ENCODE assay signal across 21 mouse cellular contexts in the genomic region with DNA sequence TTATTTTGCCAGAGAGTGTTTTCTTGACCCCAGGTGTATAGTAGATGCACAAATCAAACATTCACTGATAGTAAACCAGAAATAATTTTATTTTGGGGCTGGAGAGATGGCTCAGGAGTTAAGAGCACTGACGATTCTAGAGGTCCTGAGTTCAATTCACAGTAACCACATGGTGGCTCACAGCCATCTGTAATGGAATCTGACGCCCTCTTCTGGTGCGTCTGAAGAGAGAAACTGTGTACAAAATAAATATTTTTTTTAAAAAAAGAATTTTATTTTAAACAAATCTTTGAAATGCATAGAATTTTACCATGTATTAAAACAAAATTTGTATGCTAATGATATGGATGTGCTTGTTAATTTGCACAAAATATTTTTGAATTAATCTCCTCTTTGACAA. TPM values are rescaled to one million over a fixed set of nuclear protein-coding genes. Genes with fewer than 3 reads are reported as not detected.
DNase-seq lines count a peak whose midpoint lies in the region; ATAC-seq and TF ChIP-seq lines count a peak whose summit lies in the region.
"Had no signal": no experiment of that assay in that cellular context is flagged by ENCODE, and none has a peak within 500 bp of the region (broad histone marks: within the 10 kb centered on the region; RNA-seq: fewer than 3 reads in every experiment).

No protein-coding gene starts in this region.

- H3K79me2 ChIP-seq in CH12.LX (replicated peaks; ENCODE audit: control insufficient read depth, extremely low read depth, insufficient read depth, poor library complexity, severe bottlenecking), result peaks cover 18% of the 10 kb centered on the region

- TF ChIP-seq RAD21 in CH12.LX (IDR thresholded peaks at IDR 0.05; ENCODE audit: low read depth, low read length), result peak; percentile 8

- dilution Hi-C loops in CH12.LX (cut with MboI; ENCODE audit: extremely low pct_ligation_motif_present, extremely low pct_unique_long_range_greater_than_20kb, low sequenced_read_pairs), result no loop called here

- no peak overlapping the region for H3K4me3 ChIP-seq in hindbrain, postnatal 0 days (ENCODE audit: low read length)
- H3K4me3 ChIP-seq in hindbrain, embryonic 12.5 days, result no peak overlapping the region
- no peak overlapping the region for H3K4me3 ChIP-seq in left cerebral cortex, adult 2 months
- no peak overlapping the region for H3K4me3 ChIP-seq in CH12.LX (replicated peaks in 1 of 3; ENCODE audit: low read depth in 2 of 3, low read length in 2 of 3, poor library complexity in 1 of 3)
- H3K4me3 ChIP-seq: embryonic facial prominence, embryonic 13.5 days; forebrain, embryonic 12.5 days; heart, embryonic 12.5 days; hindbrain, embryonic 10.5 days; hindbrain, embryonic 15.5 days had no signal

- H3K27me3 ChIP-seq in hindbrain, postnatal 0 days (ENCODE audit: insufficient read depth, low read length), result no peaks in the 10 kb centered on the region
- H3K27me3 ChIP-seq in hindbrain, embryonic 12.5 days, result no peaks in the 10 kb centered on the region
- no peaks in the 10 kb centered on the region for H3K27me3 ChIP-seq in CH12.LX (replicated peaks)
- H3K27me3 ChIP-seq: hindbrain, embryonic 15.5 days had no signal

- H3K27ac ChIP-seq in hindbrain, postnatal 0 days, result no peak overlapping the region
- H3K27ac ChIP-seq in hindbrain, embryonic 12.5 days, result no peak overlapping the region
- H3K27ac ChIP-seq in left cerebral cortex, adult 2 months, result no peak overlapping the region
- no peak overlapping the region for H3K27ac ChIP-seq in CH12.LX (ENCODE audit: insufficient read depth, low read depth)
- H3K27ac ChIP-seq: embryonic facial prominence, embryonic 13.5 days; forebrain, embryonic 12.5 days; hindbrain, embryonic 10.5 days; hindbrain, embryonic 15.5 days had no signal

- H3K4me1 ChIP-seq in hindbrain, postnatal 0 days (ENCODE audit: insufficient read depth, low read length), result peaks cover 11% of the 10 kb centered on the region; the same call in 1 of the 2 replicates
- peaks cover 25% of the 10 kb centered on the region for H3K4me1 ChIP-seq in hindbrain, embryonic 12.5 days
- peaks cover 6 to 12% of the 10 kb centered on the region in 2 experiments; a peak in 3 of 4 replicates for H3K4me1 ChIP-seq in CH12.LX (ENCODE audit: control insufficient read depth in 1 of 2, insufficient read depth in 2 of 2)

- intact Hi-C loops in left cerebral cortex, adult 2 months (cut with DNase I), result no loop called here
- intact Hi-C loops in left cerebral cortex, postnatal 4 days (cut with DNase I), result no loop called here

- WGBS in hindbrain, postnatal 0 days, result 77% methylated on average over 3 of the region's 3 CpGs
- 82% methylated on average over 3 of the region's 3 CpGs for WGBS in hindbrain, embryonic 12.5 days

- H3K36me3 ChIP-seq in hindbrain, postnatal 0 days (ENCODE audit: insufficient read depth, low read length), result no peaks in the 10 kb centered on the region
- no peaks in the 10 kb centered on the region for H3K36me3 ChIP-seq in hindbrain, embryonic 12.5 days
- H3K36me3 ChIP-seq in CH12.LX (replicated peaks in 1 of 2; ENCODE audit: control insufficient read depth in 1 of 2, insufficient read depth in 1 of 2, low read length in 1 of 2), result no peaks in the 10 kb centered on the region
- H3K36me3 ChIP-seq: forebrain, embryonic 12.5 days; hindbrain, embryonic 15.5 days had no signal

- TF ChIP-seq POLR2A in CH12.LX (IDR thresholded peaks at IDR 0.05; ENCODE audit: low read depth, low read length), result no peak

- peak; percentile 17; the same call in 1 of the 2 replicates for TF ChIP-seq CTCF in hindbrain, postnatal 0 days (IDR thresholded peaks at IDR 0.05; ENCODE audit: low read depth)
- TF ChIP-seq CTCF in left cerebral cortex, adult 2 months (IDR thresholded peaks at IDR 0.05), result peak; percentile 17; the same call in 1 of the 2 replicates
- TF ChIP-seq CTCF in CH12.LX (conservative IDR thresholded peaks at IDR 0.05 in 1 of 2, IDR thresholded peaks at IDR 0.05 in 1 of 2; ENCODE audit: low read depth in 2 of 2, low read length in 2 of 2), result peak in 1 of 2 experiments; percentile 60; a peak in 2 of 4 replicates

- H3K9ac ChIP-seq in hindbrain, postnatal 0 days (replicated peaks; ENCODE audit: low read length), result no peak overlapping the region
- H3K9ac ChIP-seq in hindbrain, embryonic 12.5 days, result no peak overlapping the region
- H3K9ac ChIP-seq in CH12.LX (ENCODE audit: insufficient read depth, low read depth), result no peak overlapping the region
- H3K9ac ChIP-seq: embryonic facial prominence, embryonic 13.5 days; forebrain, embryonic 12.5 days; heart, embryonic 12.5 days; hindbrain, embryonic 15.5 days had no signal

- ATAC-seq in hindbrain, postnatal 0 days, result no peak
- no peak for ATAC-seq in hindbrain, embryonic 12.5 days (ENCODE audit: low FRiP score)
- ATAC-seq in megakaryocyte-erythroid progenitor cell, adult 5-6 weeks (replicated peaks; ENCODE audit: low FRiP score, low TSS enrichment, poor library complexity, severe bottlenecking), result no peak
- ATAC-seq: CD4-positive, CD25-positive, alpha-beta regulatory T cell, adult 4 months; inflammation-experienced regulatory T-cells, adult 6 months had no signal

- in situ Hi-C loops in CH12.LX (cut with MboI; ENCODE audit: low pct_ligation_motif_present, low pct_unique_long_range_greater_than_20kb, low sequenced_read_pairs), result no loop called here

- no peaks in the 10 kb centered on the region for H3K9me3 ChIP-seq in hindbrain, postnatal 0 days (ENCODE audit: low read length)
- no peaks in the 10 kb centered on the region for H3K9me3 ChIP-seq in hindbrain, embryonic 12.5 days (replicated peaks)
- no peaks in the 10 kb centered on the region for H3K9me3 ChIP-seq in CH12.LX (replicated peaks; ENCODE audit: low read length)
- H3K9me3 ChIP-seq: embryonic facial prominence, embryonic 13.5 days; forebrain, embryonic 12.5 days; heart, embryonic 12.5 days; hindbrain, embryonic 10.5 days; hindbrain, embryonic 15.5 days had no signal

- no peak for TF ChIP-seq EP300 in CH12.LX (IDR thresholded peaks at IDR 0.05; ENCODE audit: low read length)

- no peak overlapping the region for H3K4me2 ChIP-seq in hindbrain, postnatal 0 days (ENCODE audit: low read depth, low read length)
- no peak overlapping the region for H3K4me2 ChIP-seq in hindbrain, embryonic 12.5 days (replicated peaks)
- H3K4me2 ChIP-seq in CH12.LX (ENCODE audit: insufficient read depth, low read depth, poor library complexity, severe bottlenecking), result no peak overlapping the region
- H3K4me2 ChIP-seq: embryonic facial prominence, embryonic 13.5 days; forebrain, embryonic 12.5 days; heart, embryonic 12.5 days; hindbrain, embryonic 15.5 days had no signal

- DNase-seq in hindbrain, postnatal 0 days (ENCODE audit: low spot score), result no peak
- no peak for DNase-seq in left cerebral cortex, adult 2 months (ENCODE audit: extremely low spot score in 1 of 2, low spot score in 2 of 2)
- DNase-seq in left cerebral cortex, postnatal 4 days, result no peak
- no peak for DNase-seq in CH12.LX (ENCODE audit: extremely low read depth)
- DNase-seq: adrenal gland, adult 2 months; adrenal gland, postnatal 25 days; B cell, adult 2 months; cerebellum, adult 18-20 months; cerebellum, adult 9-11 months; cerebellum, postnatal 36 days had no signal

RNA-seq across cellular contexts. Expression of a gene that starts 1.7 kb away (rescaled TPM):
- total RNA-seq in hindbrain, postnatal 0 days (2014; rRNA removed), result 0.40 and 1.7 TPM in 2 replicates
- polyA plus RNA-seq in hindbrain, postnatal 0 days (2015; fragmentation: Nextera tagmentation; extraction: Ambion mirVana), result 1.4 and 2.0 TPM in 2 replicates
- polyA plus RNA-seq in hindbrain, embryonic 12.5 days (2016; fragmentation: Nextera tagmentation; extraction: Ambion mirVana), result 0.76 and 0.88 TPM in 2 replicates
- total RNA-seq in left cerebral cortex, adult 2 months (2021), result not detected
- total RNA-seq in left cerebral cortex, postnatal 4 days (2021), result under 1 TPM; 0.32 to 0.46 TPM
- total RNA-seq in CH12.LX (2012; rRNA removed) (not detected in 2 replicates), CH12.LX (2014; rRNA removed) (not detected in 2 replicates)
- 0.20 TPM in 1 of 2 replicates, not detected in the other for polyA plus RNA-seq in CH12.LX (2012; ENCODE audit: insufficient read length, low read depth)
- total RNA-seq in megakaryocyte-erythroid progenitor cell, adult 5-6 weeks (2014; fragmentation: Nextera tagmentation), result not detected in 2 replicates
- not detected in 2 replicates for total RNA-seq in megakaryocyte-erythroid progenitor cell, adult 5-6 weeks (2017)
- total RNA-seq: adrenal gland, adult 2 months; adrenal gland, postnatal 25 days; heart, adult 8-10 months; heart, postnatal 25 days had no signal

RNA-seq across cellular contexts. Expression of a gene that starts 2.7 kb away (rescaled TPM):
- 29.7 and 31.7 TPM in 2 replicates for total RNA-seq in hindbrain, postnatal 0 days (2014; rRNA removed)
- 5.4 and 5.7 TPM in 2 replicates for polyA plus RNA-seq in hindbrain, postnatal 0 days (2015; fragmentation: Nextera tagmentation; extraction: Ambion mirVana)
- polyA plus RNA-seq in hindbrain, embryonic 12.5 days (2016; fragmentation: Nextera tagmentation; extraction: Ambion mirVana), result 10.5 and 11.9 TPM in 2 replicates
- 10 to 100 TPM; 24.5 to 24.8 TPM for total RNA-seq in left cerebral cortex, adult 2 months (2021)
- total RNA-seq in left cerebral cortex, postnatal 4 days (2021), result 10 to 100 TPM; 22.4 to 24.3 TPM
- 7.4 and 8.0 TPM in 2 replicates for total RNA-seq in CH12.LX (2012; rRNA removed)
- 3.6 and 4.5 TPM in 2 replicates for total RNA-seq in CH12.LX (2014; rRNA removed)
- polyA plus RNA-seq in CH12.LX (2012; ENCODE audit: insufficient read length, low read depth), result 2.5 and 2.7 TPM in 2 replicates
- total RNA-seq in megakaryocyte-erythroid progenitor cell, adult 5-6 weeks (2014; fragmentation: Nextera tagmentation), result 11.2 and 12.9 TPM in 2 replicates
- 7.3 and 9.1 TPM in 2 replicates for total RNA-seq in megakaryocyte-erythroid progenitor cell, adult 5-6 weeks (2017)

RNA-seq across cellular contexts. Expression of a gene that starts 46.0 kb away (rescaled TPM):
- 8.3 and 8.7 TPM in 2 replicates for total RNA-seq in hindbrain, postnatal 0 days (2014; rRNA removed)
- polyA plus RNA-seq in hindbrain, postnatal 0 days (2015; fragmentation: Nextera tagmentation; extraction: Ambion mirVana), result 78.5 and 79.9 TPM in 2 replicates
- polyA plus RNA-seq in hindbrain, embryonic 12.5 days (2016; fragmentation: Nextera tagmentation; extraction: Ambion mirVana), result 69.9 and 70.8 TPM in 2 replicates
- 10 to 100 TPM; 43.7 to 47.9 TPM for total RNA-seq in left cerebral cortex, adult 2 months (2021)
- 10 to 100 TPM; 59.3 to 60.8 TPM for total RNA-seq in left cerebral cortex, postnatal 4 days (2021)
- total RNA-seq in CH12.LX (2012; rRNA removed) (84.2 and 86.1 TPM in 2 replicates), CH12.LX (2014; rRNA removed) (36.6 and 58.4 TPM in 2 replicates)
- 141 and 194 TPM in 2 replicates for polyA plus RNA-seq in CH12.LX (2012; ENCODE audit: insufficient read length, low read depth)
- total RNA-seq in megakaryocyte-erythroid progenitor cell, adult 5-6 weeks (2014; fragmentation: Nextera tagmentation), result 94.4 and 113 TPM in 2 replicates
- 115 and 125 TPM in 2 replicates for total RNA-seq in megakaryocyte-erythroid progenitor cell, adult 5-6 weeks (2017)

RNA-seq across cellular contexts. Expression of a gene that starts 56.1 kb away (rescaled TPM):
- total RNA-seq in hindbrain, postnatal 0 days (2014; rRNA removed), result 0.50 TPM in 1 of 2 replicates, not detected in the other
- 0.48 TPM in 2 replicates for polyA plus RNA-seq in hindbrain, postnatal 0 days (2015; fragmentation: Nextera tagmentation; extraction: Ambion mirVana)
- polyA plus RNA-seq in hindbrain, embryonic 12.5 days (2016; fragmentation: Nextera tagmentation; extraction: Ambion mirVana), result 0.50 and 0.90 TPM in 2 replicates
- 1 to 10 TPM; 2.6 to 3.0 TPM for total RNA-seq in left cerebral cortex, adult 2 months (2021)
- 1 to 10 TPM; 2.9 to 5.0 TPM for total RNA-seq in left cerebral cortex, postnatal 4 days (2021)
- total RNA-seq in CH12.LX (2012; rRNA removed), result 0.08 and 0.38 TPM in 2 replicates
- total RNA-seq in CH12.LX (2014; rRNA removed), result not detected in 2 replicates
- polyA plus RNA-seq in CH12.LX (2012; ENCODE audit: insufficient read length, low read depth), result 0.14 TPM in 1 of 2 replicates, not detected in the other
- total RNA-seq in megakaryocyte-erythroid progenitor cell, adult 5-6 weeks (2014; fragmentation: Nextera tagmentation), result 1.0 and 1.3 TPM in 2 replicates
- 0.57 TPM in 1 of 2 replicates, not detected in the other for total RNA-seq in megakaryocyte-erythroid progenitor cell, adult 5-6 weeks (2017)
